Mouse (Mus musculus): ENCODE measurements around the gene Ppp1r18. TPM values are rescaled to one million over a fixed set of nuclear protein-coding genes. Genes with fewer than 3 reads are reported as not detected.

Ppp1r18 gene
- total and polyA plus RNA-seq, 2 experiments from 2014 or later, result 10.0 to 35.0 TPM

DNA sequence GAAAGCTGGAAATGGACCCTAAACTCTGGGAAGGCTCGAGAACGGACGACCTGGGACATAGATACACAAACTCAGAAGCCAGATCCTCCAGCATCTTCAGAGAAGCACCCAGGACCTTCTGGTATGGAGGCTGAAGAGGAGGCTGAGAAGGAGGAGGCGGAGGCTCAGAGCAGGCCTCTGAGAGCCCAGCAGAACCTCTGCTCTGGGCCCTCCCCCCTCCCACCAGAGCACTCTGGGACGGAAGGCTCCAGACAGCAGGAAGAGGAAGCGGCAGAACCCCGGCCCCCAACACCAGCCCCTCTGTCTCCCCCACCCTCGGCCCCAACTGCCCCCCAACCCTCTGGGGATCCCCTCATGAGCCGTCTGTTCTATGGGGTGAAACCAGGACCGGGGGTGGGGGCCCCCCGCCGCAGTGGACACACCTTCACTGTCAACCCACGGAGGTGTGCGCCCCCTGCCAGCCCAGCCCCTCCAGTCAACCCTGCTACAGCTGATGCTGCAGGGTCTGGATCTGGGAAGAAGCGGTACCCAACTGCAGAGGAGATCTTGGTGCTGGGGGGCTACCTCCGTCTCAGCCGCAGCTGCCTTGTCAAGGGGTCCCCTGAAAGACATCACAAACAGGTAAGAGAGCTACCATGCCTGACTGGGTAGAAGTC is 2.9 kb downstream of the Ppp1r18 start:
- WGBS, result 27% methylated on average over 15 of the region's 17 CpGs
- peak overlapping the region; percentile 96 for H3K27ac ChIP-seq (ENCODE audit: low read depth)
- H3K4me2 ChIP-seq (ENCODE audit: low read depth, low read length), result peak overlapping the region; percentile 86
- peak overlapping the region; percentile 66 for H3K4me3 ChIP-seq (ENCODE audit: low read depth, low read length)
- no peak for TF ChIP-seq EP300 (IDR thresholded peaks at IDR 0.05; ENCODE audit: low read depth)
- no peak for TF ChIP-seq CTCF (IDR thresholded peaks at IDR 0.05; ENCODE audit: low read depth)
- ATAC-seq (ENCODE audit: insufficient read depth, low read depth) (no peak), DNase-seq (ENCODE audit: low spot score) (peak; percentile 36)
- peak overlapping the region; percentile 77 for H3K9ac ChIP-seq (replicated peaks; ENCODE audit: low read depth, low read length)
- no peaks in the 10 kb centered on the region for H3K9me3 ChIP-seq (replicated peaks; ENCODE audit: control insufficient read depth, low read length)
- 0 out of 2 replicates have a peak, but pooled peaks cover 5% of the 10 kb centered on the region for H3K36me3 ChIP-seq (replicated peaks; ENCODE audit: control insufficient read depth, insufficient read depth, low read length)
- no peaks in the 10 kb centered on the region for H3K27me3 ChIP-seq (ENCODE audit: control insufficient read depth, insufficient read depth, low read length)
- peaks cover 14% of the 10 kb centered on the region for H3K4me1 ChIP-seq (ENCODE audit: control insufficient read depth, insufficient read depth)

DNA sequence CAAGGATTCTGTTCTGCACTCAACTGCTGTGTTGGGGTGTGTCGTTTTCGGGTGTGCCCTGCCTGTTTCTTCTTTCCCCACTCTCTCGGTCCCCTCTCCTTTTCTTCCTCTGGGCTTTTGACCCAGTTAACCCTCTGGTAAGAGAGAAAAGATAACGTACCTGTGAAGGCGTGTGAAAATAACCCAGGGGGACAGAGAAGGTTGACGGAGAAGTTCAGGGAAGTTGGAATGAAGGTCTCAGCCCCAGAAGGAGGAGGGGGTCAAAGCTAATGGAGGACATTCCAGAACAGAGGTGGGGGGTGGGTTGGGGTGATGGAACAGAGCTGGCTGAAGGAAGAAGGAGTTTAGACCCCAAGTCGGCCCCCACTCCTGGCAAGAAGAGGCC is 3.6 kb downstream of the Ppp1r18 start:
- ATAC-seq (ENCODE audit: insufficient read depth, low read depth) (no peak), DNase-seq (ENCODE audit: low spot score) (no peak)
- H3K4me3 ChIP-seq (ENCODE audit: low read depth, low read length), result peak overlapping the region; percentile 66
- H3K4me1 ChIP-seq (ENCODE audit: control insufficient read depth, insufficient read depth), result peaks cover 14% of the 10 kb centered on the region
- H3K9ac ChIP-seq (replicated peaks; ENCODE audit: low read depth, low read length), result peak overlapping the region; percentile 77
- H3K27me3 ChIP-seq (ENCODE audit: control insufficient read depth, insufficient read depth, low read length), result no peaks in the 10 kb centered on the region
- no peaks in the 10 kb centered on the region for H3K9me3 ChIP-seq (replicated peaks; ENCODE audit: control insufficient read depth, low read length)
- peak overlapping the region; percentile 86 for H3K4me2 ChIP-seq (ENCODE audit: low read depth, low read length)
- H3K27ac ChIP-seq (ENCODE audit: low read depth), result peak overlapping the region; percentile 96
- under 1% methylated on average over 7 of the region's 7 CpGs for WGBS
- TF ChIP-seq EP300 (IDR thresholded peaks at IDR 0.05; ENCODE audit: low read depth) (no peak), CTCF (IDR thresholded peaks at IDR 0.05; ENCODE audit: low read depth) (no peak)
- H3K36me3 ChIP-seq (replicated peaks; ENCODE audit: control insufficient read depth, insufficient read depth, low read length), result 0 out of 2 replicates have a peak, but pooled peaks cover 5% of the 10 kb centered on the region

DNA sequence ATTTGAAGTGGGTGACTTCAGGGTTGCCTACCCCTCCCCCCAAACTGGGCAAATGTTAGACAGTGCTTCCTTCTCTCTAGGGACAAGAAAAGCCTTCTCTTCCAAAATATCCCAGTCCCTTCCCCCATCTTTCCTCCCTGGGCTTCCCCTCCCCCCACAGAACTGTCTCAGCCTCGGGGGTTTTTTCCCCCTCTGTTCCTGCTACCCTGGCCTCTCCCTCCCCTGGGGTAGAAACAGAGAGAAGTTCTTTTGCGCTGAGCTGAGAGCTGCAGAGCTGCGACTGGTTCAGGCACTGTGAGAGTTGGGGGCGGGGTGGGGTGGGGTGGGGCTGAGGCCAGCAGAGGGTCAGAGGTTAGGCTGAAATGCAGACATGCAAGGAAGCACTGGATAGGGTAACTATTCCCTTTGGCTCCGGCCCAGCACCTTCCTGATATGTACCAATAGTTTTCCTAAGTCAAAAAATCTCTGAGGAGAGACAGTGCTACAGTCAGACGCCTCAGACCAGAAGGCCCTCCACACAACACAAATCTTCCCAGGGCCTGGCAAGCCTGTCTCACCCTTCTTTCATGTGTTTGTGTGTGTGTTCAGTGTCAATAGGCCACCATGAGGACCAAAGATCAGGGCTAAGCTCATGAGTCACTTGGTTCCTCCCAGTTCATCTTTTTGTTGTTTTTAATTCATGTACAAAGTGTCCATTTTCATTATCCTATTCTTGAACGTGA is 4.1 kb downstream of the Ppp1r18 start:
- Histone ChIP-seq H3K4me1 (ENCODE audit: control insufficient read depth, insufficient read depth) (peaks cover 14% of the 10 kb centered on the region), H3K9ac (replicated peaks; ENCODE audit: low read depth, low read length) (peak overlapping the region; percentile 77), H3K4me2 (ENCODE audit: low read depth, low read length) (peak overlapping the region; percentile 86), H3K36me3 (replicated peaks; ENCODE audit: control insufficient read depth, insufficient read depth, low read length) (peaks cover 10% of the 10 kb centered on the region; the same call in 1 of the 2 replicates), H3K27me3 (ENCODE audit: control insufficient read depth, insufficient read depth, low read length) (no peaks in the 10 kb centered on the region), H3K4me3 (ENCODE audit: low read depth, low read length) (peak overlapping the region; percentile 66), H3K9me3 (replicated peaks; ENCODE audit: control insufficient read depth, low read length) (no peaks in the 10 kb centered on the region), H3K27ac (ENCODE audit: low read depth) (peak overlapping the region; percentile 96)
- 10% methylated on average over 7 of the region's 7 CpGs for WGBS
- TF ChIP-seq CTCF (IDR thresholded peaks at IDR 0.05; ENCODE audit: low read depth), result no peak
- TF ChIP-seq EP300 (IDR thresholded peaks at IDR 0.05; ENCODE audit: low read depth), result no peak
- ATAC-seq (ENCODE audit: insufficient read depth, low read depth) (no peak), DNase-seq (ENCODE audit: low spot score) (peak; percentile 44)

DNA sequence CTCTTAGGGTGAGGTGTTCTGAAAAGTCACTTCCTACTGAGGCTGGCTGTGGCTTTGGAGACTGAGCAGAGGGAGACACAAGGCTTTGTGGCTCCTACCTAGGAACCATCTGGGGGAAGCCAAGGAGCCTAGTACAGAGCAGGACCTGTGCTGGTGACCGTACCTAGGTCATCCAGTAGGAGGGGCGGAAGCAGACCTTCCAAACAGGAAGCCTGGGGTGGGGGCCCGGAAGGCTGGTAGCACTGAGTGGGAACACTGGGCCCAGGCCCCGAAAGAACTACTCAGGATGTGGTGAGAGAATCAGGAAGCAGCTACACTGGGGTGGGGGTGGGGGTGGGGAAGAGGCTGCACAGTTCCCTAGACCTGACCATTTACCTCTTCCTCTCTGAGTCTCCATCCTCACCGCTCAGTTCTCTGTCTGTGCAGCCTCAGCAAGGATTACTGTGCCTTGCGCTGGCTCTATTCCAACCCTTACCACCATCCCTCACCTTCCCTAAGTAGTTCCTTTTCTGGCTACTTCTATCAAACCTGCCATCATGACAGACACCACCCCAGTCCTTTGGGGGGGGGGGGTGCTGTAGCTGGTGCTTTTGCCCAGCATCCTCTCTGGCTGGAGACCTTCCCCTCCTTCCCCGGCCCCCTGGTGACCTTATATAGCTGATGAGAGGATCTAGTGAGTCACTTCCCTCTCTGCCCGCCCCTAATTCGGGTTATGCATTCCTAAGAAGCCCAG is 4.9 kb downstream of the Ppp1r18 start:
- H3K36me3 ChIP-seq (replicated peaks; ENCODE audit: control insufficient read depth, insufficient read depth, low read length), result peaks cover 18% of the 10 kb centered on the region
- H3K4me1 ChIP-seq (ENCODE audit: control insufficient read depth, insufficient read depth), result peaks cover 14% of the 10 kb centered on the region
- H3K9ac ChIP-seq (replicated peaks; ENCODE audit: low read depth, low read length), result peak overlapping the region; percentile 77; the same call in 1 of the 2 replicates
- DNase-seq (ENCODE audit: low spot score) (peak; percentile 65), ATAC-seq (ENCODE audit: insufficient read depth, low read depth) (peak; percentile 40)
- H3K4me3 ChIP-seq (ENCODE audit: low read depth, low read length), result peak overlapping the region; percentile 66
- TF ChIP-seq CTCF (IDR thresholded peaks at IDR 0.05; ENCODE audit: low read depth) (no peak), EP300 (IDR thresholded peaks at IDR 0.05; ENCODE audit: low read depth) (no peak)
- 31% methylated on average over 9 of the region's 9 CpGs for WGBS
- H3K4me2 ChIP-seq (ENCODE audit: low read depth, low read length), result peak overlapping the region; percentile 86
- H3K27me3 ChIP-seq (ENCODE audit: control insufficient read depth, insufficient read depth, low read length), result no peaks in the 10 kb centered on the region
- peak overlapping the region; percentile 96 for H3K27ac ChIP-seq (ENCODE audit: low read depth)
- H3K9me3 ChIP-seq (replicated peaks; ENCODE audit: control insufficient read depth, low read length), result no peaks in the 10 kb centered on the region

DNA sequence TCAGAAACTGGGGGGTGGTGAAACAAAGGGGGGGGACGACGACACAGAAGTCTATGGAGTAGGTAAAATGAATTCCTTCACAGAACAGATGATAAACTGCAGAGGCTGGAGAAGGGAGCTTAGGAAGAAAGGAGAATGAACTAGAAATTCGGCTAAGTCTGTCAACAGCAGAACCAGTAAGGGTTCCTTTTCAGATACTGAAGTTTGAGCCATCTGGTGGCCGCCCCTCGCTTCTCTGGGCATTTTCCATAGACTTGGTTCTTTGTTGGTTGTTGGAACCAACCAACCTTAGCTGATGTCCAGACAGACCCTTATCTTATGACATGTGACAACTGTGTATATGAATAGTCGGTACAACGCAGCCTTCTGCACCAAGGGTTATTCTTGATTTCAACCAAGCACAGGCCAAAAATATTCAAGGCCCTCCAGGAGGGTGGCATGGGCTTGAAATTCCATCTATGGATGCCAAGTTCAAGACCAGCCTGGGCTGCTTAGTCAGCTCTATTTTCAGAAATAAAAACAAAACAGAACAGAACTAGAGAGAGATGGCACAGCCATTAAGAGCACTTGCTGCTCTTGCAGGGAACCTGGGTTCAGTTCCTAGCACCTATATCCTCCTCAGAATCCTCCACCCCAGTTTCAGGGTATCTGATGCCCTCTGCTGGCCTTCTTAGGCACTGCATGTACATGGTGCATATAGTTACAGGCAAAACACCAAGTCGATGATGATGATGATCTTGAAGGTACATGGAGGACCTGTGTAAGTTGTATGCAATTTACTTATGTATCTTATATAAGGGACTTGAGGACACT is 5.7 kb downstream of the Ppp1r18 start:
- no peak for ATAC-seq (ENCODE audit: insufficient read depth, low read depth)
- 44% methylated on average over 8 of the region's 8 CpGs for WGBS
- Histone ChIP-seq H3K4me3 (ENCODE audit: low read depth, low read length) (peak overlapping the region; percentile 66), H3K27me3 (ENCODE audit: control insufficient read depth, insufficient read depth, low read length) (no peaks in the 10 kb centered on the region), H3K9me3 (replicated peaks; ENCODE audit: control insufficient read depth, low read length) (no peaks in the 10 kb centered on the region), H3K4me2 (ENCODE audit: low read depth, low read length) (peak overlapping the region; percentile 86), H3K27ac (ENCODE audit: low read depth) (peak overlapping the region; percentile 96), H3K4me1 (ENCODE audit: control insufficient read depth, insufficient read depth) (peaks cover 14% of the 10 kb centered on the region), H3K36me3 (replicated peaks; ENCODE audit: control insufficient read depth, insufficient read depth, low read length) (peaks cover 24% of the 10 kb centered on the region), H3K9ac (replicated peaks; ENCODE audit: low read depth, low read length) (peak overlapping the region; percentile 77; the same call in 1 of the 2 replicates)
- no peak for DNase-seq (ENCODE audit: low spot score)
- no peak for TF ChIP-seq EP300 (IDR thresholded peaks at IDR 0.05; ENCODE audit: low read depth)
- peak; percentile 57 for TF ChIP-seq CTCF (IDR thresholded peaks at IDR 0.05; ENCODE audit: low read depth)
